Mouse (Mus musculus): ENCODE measurements around the gene Dgkb. TPM values are rescaled to one million over a fixed set of nuclear protein-coding genes. Genes with fewer than 3 reads are reported as not detected.

Gene Dgkb
- polyA plus RNA-seq, 1 experiment from 2014 or later = 0.64 TPM

DNA sequence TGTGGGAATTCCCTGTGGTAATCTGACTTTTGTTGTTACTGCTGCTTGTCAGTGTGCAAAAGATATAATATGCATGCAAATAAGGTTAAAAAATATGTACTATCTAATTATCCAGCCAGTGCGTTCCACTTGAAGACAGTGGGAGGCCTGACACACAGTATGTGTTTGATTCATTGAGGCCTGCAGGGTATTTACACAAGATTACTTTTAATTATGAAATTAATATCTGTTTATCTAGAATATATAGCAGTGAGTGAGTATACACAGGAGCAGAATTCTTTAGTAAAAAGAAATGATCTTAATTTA is 618.6 kb downstream of the Dgkb start:
- Histone ChIP-seq H3K9me3 (ENCODE audit: control insufficient read depth, low read length) (no peaks in the 10 kb centered on the region), H3K9ac (ENCODE audit: low read length) (no peak overlapping the region)

DNA sequence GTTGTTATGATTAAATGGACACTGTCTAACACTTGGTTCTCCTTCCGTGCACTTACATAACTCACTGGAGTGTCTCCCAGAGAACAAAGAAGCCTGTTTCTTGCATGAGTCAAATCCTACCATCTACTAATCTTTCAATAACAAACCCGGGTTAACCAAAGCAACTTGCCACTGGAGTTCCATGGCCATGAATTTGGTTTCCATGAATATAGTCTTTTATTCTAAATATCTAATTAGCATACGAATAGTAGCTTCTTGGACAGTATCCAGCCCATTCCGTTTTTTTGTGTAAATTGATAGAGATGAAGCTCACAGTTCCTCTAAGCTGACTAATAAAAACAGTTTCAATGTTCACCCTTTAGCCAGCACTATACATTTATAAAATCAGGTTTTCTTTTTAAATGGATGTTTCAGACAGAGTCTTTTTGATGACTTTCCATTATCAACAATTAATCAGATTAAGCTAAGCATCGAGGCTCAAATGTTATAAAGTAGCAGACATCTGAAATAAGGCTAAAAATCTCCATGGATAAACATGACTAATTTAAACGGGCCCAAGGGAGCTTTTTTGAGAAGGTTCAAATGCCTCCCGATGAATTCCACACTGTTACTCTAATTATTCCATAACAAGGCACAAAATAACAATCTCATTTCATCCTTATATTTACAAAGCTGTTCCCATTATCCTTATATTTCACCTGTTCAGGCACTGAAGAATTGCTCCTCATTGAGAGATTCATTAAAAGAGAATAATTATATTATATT is 633.0 kb downstream of the Dgkb start:
- TF ChIP-seq CTCF (IDR thresholded peaks at IDR 0.05; ENCODE audit: low read depth) = no peak
- TF ChIP-seq EP300 (optimal IDR thresholded peaks at IDR 0.05) = no peak
- Histone ChIP-seq H3K4me1 (replicated peaks; ENCODE audit: control insufficient read depth, insufficient read depth) (no peaks in the 10 kb centered on the region), H3K4me3 (ENCODE audit: low read depth, low read length) (no peak overlapping the region), H3K36me3 (ENCODE audit: control insufficient read depth, insufficient read depth, low read length) (no peaks in the 10 kb centered on the region), H3K27me3 (ENCODE audit: control insufficient read depth, insufficient read depth, low read length) (no peaks in the 10 kb centered on the region), H3K9ac (ENCODE audit: low read length) (no peak overlapping the region), H3K4me2 (replicated peaks; ENCODE audit: low read depth) (no peak overlapping the region), H3K27ac (replicated peaks) (no peak overlapping the region), H3K9me3 (ENCODE audit: control insufficient read depth, low read length) (no peaks in the 10 kb centered on the region)
- DNase-seq (ENCODE audit: low spot score) (no peak), ATAC-seq (ENCODE audit: low FRiP score, low TSS enrichment) (no peak)
- WGBS = 61% methylated on average over 7 of the region's 7 CpGs

More for the DNA sequence above, 618.6 kb downstream of the Dgkb start:
- H3K27me3 ChIP-seq (ENCODE audit: control insufficient read depth, insufficient read depth, low read length) = no peaks in the 10 kb centered on the region
- H3K36me3 ChIP-seq (ENCODE audit: control insufficient read depth, insufficient read depth, low read length) = no peaks in the 10 kb centered on the region
- H3K4me1 ChIP-seq (replicated peaks; ENCODE audit: control insufficient read depth, insufficient read depth) = no peaks in the 10 kb centered on the region
- ATAC-seq (ENCODE audit: low FRiP score, low TSS enrichment) (no peak), DNase-seq (ENCODE audit: low spot score) (no peak)
- WGBS = 79% methylated on average over 1 of the region's 1 CpGs
- H3K27ac ChIP-seq (replicated peaks) = no peak overlapping the region
- no peak overlapping the region for H3K4me3 ChIP-seq (ENCODE audit: low read depth, low read length)
- no peak for TF ChIP-seq CTCF (IDR thresholded peaks at IDR 0.05; ENCODE audit: low read depth)
- TF ChIP-seq EP300 (optimal IDR thresholded peaks at IDR 0.05) = no peak
- H3K4me2 ChIP-seq (replicated peaks; ENCODE audit: low read depth) = no peak overlapping the region

DNA sequence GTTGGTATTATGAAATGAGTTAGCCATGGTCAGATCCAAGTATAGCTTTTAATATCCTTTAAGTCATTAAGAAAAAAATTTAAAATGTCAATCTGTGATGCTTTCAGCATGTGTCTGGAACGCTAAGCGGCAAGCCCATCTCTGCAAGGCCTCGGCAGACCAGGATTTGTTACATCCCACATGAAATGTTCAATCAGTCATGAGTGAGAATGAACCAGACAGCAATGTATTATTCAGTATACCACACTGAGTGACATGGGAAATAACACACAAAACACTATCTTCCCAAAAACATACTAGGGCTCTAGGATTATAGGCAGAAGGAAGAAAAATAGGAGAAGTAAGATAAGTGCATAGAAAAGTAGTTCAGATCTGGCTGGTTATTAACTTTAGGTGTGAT is 634.2 kb downstream of the Dgkb start:
- no peak overlapping the region for H3K9ac ChIP-seq (ENCODE audit: low read length)
- no peak overlapping the region for H3K4me2 ChIP-seq (replicated peaks; ENCODE audit: low read depth)
- H3K27me3 ChIP-seq (ENCODE audit: control insufficient read depth, insufficient read depth, low read length) = no peaks in the 10 kb centered on the region
- H3K27ac ChIP-seq (replicated peaks) = no peak overlapping the region
- WGBS = 64% methylated on average over 3 of the region's 3 CpGs
- no peaks in the 10 kb centered on the region for H3K4me1 ChIP-seq (replicated peaks; ENCODE audit: control insufficient read depth, insufficient read depth)
- H3K9me3 ChIP-seq (ENCODE audit: control insufficient read depth, low read length) = no peaks in the 10 kb centered on the region
- ATAC-seq (ENCODE audit: low FRiP score, low TSS enrichment) (no peak), DNase-seq (ENCODE audit: low spot score) (no peak)
- TF ChIP-seq CTCF (IDR thresholded peaks at IDR 0.05; ENCODE audit: low read depth) = no peak
- no peak for TF ChIP-seq EP300 (optimal IDR thresholded peaks at IDR 0.05)
- H3K36me3 ChIP-seq (ENCODE audit: control insufficient read depth, insufficient read depth, low read length) = no peaks in the 10 kb centered on the region
- no peak overlapping the region for H3K4me3 ChIP-seq (ENCODE audit: low read depth, low read length)

DNA sequence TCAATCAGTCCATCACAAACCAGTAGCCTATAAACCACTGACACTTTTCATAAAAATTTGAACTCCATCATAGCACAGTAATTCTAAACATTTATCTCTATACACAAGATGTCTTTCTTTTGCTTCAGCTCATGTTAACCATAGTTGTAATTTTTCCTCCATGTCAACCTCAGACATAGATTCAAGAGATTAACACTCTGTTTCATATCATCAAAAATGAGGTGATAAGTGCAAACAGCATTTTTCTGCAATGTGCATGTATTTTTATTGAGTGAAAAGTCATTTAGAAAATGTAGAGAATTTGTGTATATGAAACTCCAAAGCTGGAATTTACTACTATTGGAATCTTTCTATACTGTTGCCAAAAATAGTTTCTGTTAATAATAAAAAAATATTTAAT is 650.7 kb downstream of the Dgkb start:
- no peak for DNase-seq (ENCODE audit: low spot score)
- Histone ChIP-seq H3K27me3 (ENCODE audit: control insufficient read depth, insufficient read depth, low read length) (no peaks in the 10 kb centered on the region), H3K27ac (replicated peaks) (no peak overlapping the region), H3K9me3 (ENCODE audit: control insufficient read depth, low read length) (no peaks in the 10 kb centered on the region), H3K4me3 (ENCODE audit: low read depth, low read length) (no peak overlapping the region), H3K4me1 (replicated peaks; ENCODE audit: control insufficient read depth, insufficient read depth) (no peaks in the 10 kb centered on the region), H3K36me3 (ENCODE audit: control insufficient read depth, insufficient read depth, low read length) (no peaks in the 10 kb centered on the region), H3K9ac (ENCODE audit: low read length) (no peak overlapping the region), H3K4me2 (replicated peaks; ENCODE audit: low read depth) (no peak overlapping the region)
- ATAC-seq (ENCODE audit: low FRiP score, low TSS enrichment) = no peak
- TF ChIP-seq EP300 (optimal IDR thresholded peaks at IDR 0.05) (no peak), CTCF (IDR thresholded peaks at IDR 0.05; ENCODE audit: low read depth) (no peak)

DNA sequence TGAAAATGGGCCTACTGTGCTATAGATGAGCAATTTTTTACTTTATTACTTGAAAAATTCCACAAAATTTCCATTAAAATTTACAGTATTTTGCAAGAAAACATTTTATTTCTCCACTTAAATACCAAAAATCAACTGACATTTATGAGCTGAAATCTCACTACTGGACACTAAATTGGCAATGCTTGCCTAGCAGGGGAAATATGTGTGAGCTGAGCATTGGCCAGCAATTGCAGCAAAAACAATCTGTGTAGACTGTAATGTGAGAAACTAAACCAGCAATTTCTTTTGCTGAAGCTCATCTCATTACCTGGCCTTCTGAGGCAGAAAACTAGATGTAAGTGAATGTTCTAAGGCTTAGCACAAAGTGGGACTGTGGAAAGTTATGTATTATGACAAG is 651.1 kb downstream of the Dgkb start:
- Histone ChIP-seq H3K9ac (ENCODE audit: low read length) (no peak overlapping the region), H3K27me3 (ENCODE audit: control insufficient read depth, insufficient read depth, low read length) (no peaks in the 10 kb centered on the region), H3K36me3 (ENCODE audit: control insufficient read depth, insufficient read depth, low read length) (no peaks in the 10 kb centered on the region), H3K27ac (replicated peaks) (no peak overlapping the region), H3K4me1 (replicated peaks; ENCODE audit: control insufficient read depth, insufficient read depth) (no peaks in the 10 kb centered on the region), H3K4me2 (replicated peaks; ENCODE audit: low read depth) (no peak overlapping the region), H3K4me3 (ENCODE audit: low read depth, low read length) (no peak overlapping the region), H3K9me3 (ENCODE audit: control insufficient read depth, low read length) (no peaks in the 10 kb centered on the region)
- TF ChIP-seq CTCF (IDR thresholded peaks at IDR 0.05; ENCODE audit: low read depth) (no peak), EP300 (optimal IDR thresholded peaks at IDR 0.05) (no peak)
- ATAC-seq (ENCODE audit: low FRiP score, low TSS enrichment) (no peak), DNase-seq (ENCODE audit: low spot score) (no peak)

DNA sequence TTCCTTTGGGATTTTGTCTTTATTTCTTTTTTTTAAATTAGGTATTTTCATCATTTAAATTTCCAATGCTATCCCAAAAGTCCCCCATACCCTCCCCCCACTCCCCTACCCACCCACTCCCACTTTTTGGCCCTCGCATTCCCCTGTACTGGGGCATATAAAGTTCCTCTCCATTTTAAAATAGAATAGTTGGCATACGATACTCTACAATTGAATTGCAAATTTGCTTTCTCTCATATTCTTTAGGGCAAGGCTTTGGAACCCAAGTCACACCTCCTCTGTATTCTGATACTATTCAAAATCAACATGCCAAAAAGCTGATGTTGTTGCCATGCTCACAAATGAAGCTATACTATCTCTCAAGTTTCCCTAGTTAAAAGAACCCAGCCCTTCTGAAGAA is 679.7 kb downstream of the Dgkb start:
- no peaks in the 10 kb centered on the region for H3K4me1 ChIP-seq (replicated peaks; ENCODE audit: control insufficient read depth, insufficient read depth)
- no peak overlapping the region for H3K4me2 ChIP-seq (replicated peaks; ENCODE audit: low read depth)
- no peaks in the 10 kb centered on the region for H3K27me3 ChIP-seq (ENCODE audit: control insufficient read depth, insufficient read depth, low read length)
- WGBS = 84% methylated on average over 2 of the region's 2 CpGs
- H3K9ac ChIP-seq (ENCODE audit: low read length) = no peak overlapping the region
- H3K4me3 ChIP-seq (ENCODE audit: low read depth, low read length) = no peak overlapping the region
- no peaks in the 10 kb centered on the region for H3K36me3 ChIP-seq (ENCODE audit: control insufficient read depth, insufficient read depth, low read length)
- H3K27ac ChIP-seq (replicated peaks) = no peak overlapping the region
- DNase-seq (ENCODE audit: low spot score) = no peak
- TF ChIP-seq EP300 (optimal IDR thresholded peaks at IDR 0.05) (no peak), CTCF (IDR thresholded peaks at IDR 0.05; ENCODE audit: low read depth) (no peak)
- ATAC-seq (ENCODE audit: low FRiP score, low TSS enrichment) = no peak
- no peaks in the 10 kb centered on the region for H3K9me3 ChIP-seq (ENCODE audit: control insufficient read depth, low read length)

All from stomach, postnatal 0 days (tissue).